Mouse (Mus musculus): Measurements from ENCODE around the gene Tldc1.

DNA sequence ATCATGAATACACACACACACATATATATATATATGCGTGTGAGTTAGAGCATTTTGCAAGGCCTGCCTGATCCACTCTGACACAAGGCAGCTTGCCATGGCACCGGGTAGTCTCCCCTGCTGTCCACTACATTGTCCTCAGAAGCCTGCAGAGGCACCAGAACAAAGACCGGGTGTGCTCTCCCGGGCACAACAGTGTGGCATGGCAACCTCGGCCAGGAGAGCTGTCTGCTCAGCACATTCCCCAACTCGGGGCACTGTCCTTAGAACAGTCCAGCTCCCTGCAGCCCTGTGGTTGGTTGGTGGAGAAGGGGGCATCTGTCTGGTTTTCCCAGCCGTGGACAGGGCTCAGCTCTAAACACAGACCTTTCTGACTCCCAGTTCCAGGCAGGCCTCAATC lies 41.1 kb upstream of the Tldc1 start:
- TF ChIP-seq POLR2A (IDR thresholded peaks at IDR 0.05; ENCODE audit: low read depth, low read length) = no peak
- TF ChIP-seq CTCF (IDR thresholded peaks at IDR 0.05; ENCODE audit: borderline replicate concordance, insufficient read depth, low read length) = no peak

Measured in embryonic fibroblast, embryonic 13.5 days (primary cell).